Mouse (Mus musculus): ENCODE measurements at regions not wholly inside any gene's neighbourhood (a gene's known extent, or its start where the extent isn't known, plus 50 kb on each side); places are given as distances from the start of the nearest gene placed in this dataset.

- peak; percentile 48 to 49 for DNase-seq (ENCODE audit: low spot score in 2 of 2)
Observed at GRCm38 (mm10) chrX:163669886-163670285, 91.2 kb downstream of the Rnf138rt1 start.
